Mouse (Mus musculus) embryonic facial prominence, embryonic 15.5 days (tissue): ENCODE measurements at regions not wholly inside any gene's neighbourhood (a gene's known extent, or its start where the extent isn't known, plus 50 kb on each side); places are given as distances from the start of the nearest gene placed in this dataset.
A peak's percentile ranks its signal among the peaks of the same experiment; 100 is the strongest.
"Not testable (repeated sequence)": the region's sequence is repeated elsewhere in the genome, so short reads cannot be mapped to it uniquely, and the experiment has no call there.

Source experiments
- ATAC-seq: fragments of 200-750 bp; cut with Nextera tagmentation; 2 replicates; pipeline ENCODE4 v1.8.0; 2017; ENCODE audit warnings: low read depth, moderate TSS enrichment; ENCODE audit not compliant: insufficient number of reproducible peaks, low FRiP score, low TSS enrichment
- H3K27ac ChIP-seq: fragments of 300-500 bp; sonication (generic); replicated peaks from 2 replicates; pipeline ENCODE4 v1.5.1; 2015; ENCODE audit warnings: mild to moderate bottlenecking, inconsistent platforms
- H3K27me3 ChIP-seq: fragments of 300-500 bp; sonication (generic); 2 replicates; pipeline ENCODE4 v1.6.1; 2015; ENCODE audit warnings: inconsistent platforms
- H3K36me3 ChIP-seq: fragments of 300-500 bp; sonication (generic); 2 replicates; pipeline ENCODE4 v1.6.1; 2015; ENCODE audit warnings: mild to moderate bottlenecking, inconsistent platforms
- H3K4me1 ChIP-seq: fragments of 300-500 bp; sonication (generic); 2 replicates; pipeline ENCODE4 v1.6.1; 2015; ENCODE audit warnings: inconsistent platforms
- H3K4me2 ChIP-seq: fragments of 300-500 bp; sonication (generic); replicated peaks from 2 replicates; pipeline ENCODE4 v1.6.1; 2015; ENCODE audit warnings: mild to moderate bottlenecking, inconsistent platforms
- H3K4me3 ChIP-seq: fragments of 300-500 bp; sonication (generic); replicated peaks from 2 replicates; pipeline ENCODE4 v1.5.1; 2015; ENCODE audit warnings: mild to moderate bottlenecking, inconsistent platforms
- H3K9ac ChIP-seq: fragments of 300-500 bp; sonication (generic); 2 replicates; pipeline ENCODE4 v1.6.1; 2015; ENCODE audit warnings: inconsistent platforms
- H3K9me3 ChIP-seq: fragments of 300-500 bp; sonication (generic); replicated peaks from 2 replicates; pipeline ENCODE4 v1.6.1; 2016; ENCODE audit warnings: inconsistent platforms
- WGBS: fragments of 180-500 bp; shearing (Covaris S2); methylation state at CpG from one replicate; pipeline ENCODE4 v1.1.7; 2015; 5-methylcytosine and 5-hydroxymethylcytosine counted together

DNA sequence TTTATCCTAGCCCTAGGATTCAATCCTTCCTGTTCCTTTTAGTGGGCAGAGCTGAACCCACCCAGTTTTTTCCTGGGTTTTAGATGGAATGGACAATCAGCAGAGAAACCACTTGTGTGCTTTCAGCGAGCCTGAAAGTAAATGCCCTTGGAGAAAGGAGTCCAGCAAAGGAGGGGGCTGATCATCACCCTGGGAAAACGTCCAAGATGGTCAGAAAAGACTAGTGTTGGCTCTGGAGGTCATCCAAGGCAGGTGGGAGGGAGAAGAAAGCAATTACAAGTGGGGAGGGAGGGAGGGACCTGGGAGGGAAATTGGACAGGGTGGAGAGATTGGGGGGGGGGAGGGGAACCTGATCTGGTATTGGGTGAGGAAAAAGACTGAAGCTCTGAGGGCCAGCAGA is 55.6 kb upstream of the Zfp366 start:
- H3K27ac ChIP-seq, result no peak overlapping the region

DNA sequence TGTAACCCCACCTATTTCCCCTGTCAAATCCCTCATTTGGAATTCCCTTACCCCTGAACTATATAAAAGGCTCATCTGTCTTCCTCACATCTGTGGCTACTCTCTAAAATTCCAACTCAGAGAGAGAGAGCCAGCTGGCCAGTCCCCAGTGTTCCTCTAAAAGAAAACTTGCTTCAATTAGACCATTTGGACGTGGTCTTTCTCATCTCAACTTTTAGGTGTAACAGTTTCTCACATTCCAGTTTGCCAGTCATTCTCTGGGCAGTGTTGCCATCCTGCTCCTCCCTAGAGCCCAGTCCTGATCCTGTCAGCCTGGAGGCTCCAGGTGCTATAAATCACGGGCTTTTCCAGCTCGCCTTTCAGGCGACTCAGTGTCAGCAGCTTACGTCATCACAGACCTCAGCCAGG is 56.3 kb upstream of the Zfp366 start:
- Histone ChIP-seq H3K9me3 (no peaks in the 10 kb centered on the region), H3K36me3 (no peaks in the 10 kb centered on the region), H3K4me3 (no peak overlapping the region), H3K4me1 (peaks cover 13% of the 10 kb centered on the region; the same call in 1 of the 2 replicates), H3K27me3 (no peaks in the 10 kb centered on the region), H3K9ac (no peak overlapping the region), H3K4me2 (no peak overlapping the region), H3K27ac (no peak overlapping the region)
- peak; percentile 51; the same call in 1 of the 2 replicates for ATAC-seq
- WGBS, result 51% methylated on average over 5 of the region's 5 CpGs

More for the DNA sequence above, 55.6 kb upstream of the Zfp366 start:
- WGBS, result 42% methylated on average over 2 of the region's 2 CpGs
- Histone ChIP-seq H3K36me3 (no peaks in the 10 kb centered on the region), H3K4me1 (peaks cover 10% of the 10 kb centered on the region; the same call in 1 of the 2 replicates), H3K9me3 (no peaks in the 10 kb centered on the region), H3K27me3 (no peaks in the 10 kb centered on the region), H3K4me3 (no peak overlapping the region), H3K4me2 (no peak overlapping the region), H3K9ac (no peak overlapping the region)
- ATAC-seq, result no peak

DNA sequence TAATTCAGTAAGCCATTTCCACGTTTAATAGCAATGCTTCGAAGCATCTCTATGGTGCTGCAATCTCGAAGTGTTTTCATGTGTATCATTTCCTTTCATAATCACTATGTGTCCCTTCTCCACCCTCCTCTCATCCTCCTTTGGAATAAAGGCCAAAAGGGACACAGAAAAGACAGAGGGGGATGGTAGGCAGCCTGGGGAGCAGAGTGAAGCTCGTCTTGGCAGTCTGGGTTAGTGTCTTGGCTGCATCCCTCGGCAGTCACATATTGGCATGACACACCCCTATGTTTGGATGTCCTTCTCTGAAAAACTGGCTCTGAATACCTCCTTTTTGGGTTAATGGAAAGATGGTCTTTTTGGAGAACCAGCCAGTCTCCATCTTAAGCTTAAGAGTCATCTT is 56.9 kb upstream of the Zfp366 start:
- Histone ChIP-seq H3K9ac (no peak overlapping the region), H3K36me3 (no peaks in the 10 kb centered on the region), H3K4me1 (peaks cover 13% of the 10 kb centered on the region; the same call in 1 of the 2 replicates), H3K4me3 (no peak overlapping the region), H3K27me3 (no peaks in the 10 kb centered on the region), H3K4me2 (no peak overlapping the region), H3K9me3 (no peaks in the 10 kb centered on the region), H3K27ac (no peak overlapping the region)
- no peak for ATAC-seq
- 77% methylated on average over 5 of the region's 5 CpGs for WGBS

DNA sequence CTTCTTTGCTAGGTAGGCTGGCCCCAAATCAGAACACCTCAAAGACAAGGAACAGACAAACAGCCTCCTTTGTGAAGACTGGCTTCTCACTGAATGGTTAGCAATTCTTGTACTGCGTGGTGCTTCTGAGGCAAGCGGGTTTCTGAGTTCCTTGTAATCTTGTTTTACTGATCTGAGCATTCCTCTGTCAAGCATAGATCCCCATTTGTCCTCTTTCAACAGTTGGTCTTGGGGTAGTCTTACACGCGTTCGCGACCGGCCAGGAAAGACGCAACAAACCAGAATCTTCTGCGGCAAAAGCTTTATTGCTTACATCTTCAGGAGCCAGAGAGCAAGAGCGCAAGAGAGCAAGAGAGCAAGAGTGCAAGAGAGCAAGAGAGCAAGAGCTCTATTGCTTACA is 57.7 kb upstream of the Zfp366 start:
- H3K27me3 ChIP-seq, H3K9ac ChIP-seq, H3K36me3 ChIP-seq, H3K9me3 ChIP-seq, H3K27ac ChIP-seq, H3K4me2 ChIP-seq, H3K4me3 ChIP-seq, ATAC-seq: not testable (repeated sequence)
- 95% methylated on average over 10 of the region's 10 CpGs for WGBS
- peaks cover 13% of the 10 kb centered on the region; the same call in 1 of the 2 replicates for H3K4me1 ChIP-seq

DNA sequence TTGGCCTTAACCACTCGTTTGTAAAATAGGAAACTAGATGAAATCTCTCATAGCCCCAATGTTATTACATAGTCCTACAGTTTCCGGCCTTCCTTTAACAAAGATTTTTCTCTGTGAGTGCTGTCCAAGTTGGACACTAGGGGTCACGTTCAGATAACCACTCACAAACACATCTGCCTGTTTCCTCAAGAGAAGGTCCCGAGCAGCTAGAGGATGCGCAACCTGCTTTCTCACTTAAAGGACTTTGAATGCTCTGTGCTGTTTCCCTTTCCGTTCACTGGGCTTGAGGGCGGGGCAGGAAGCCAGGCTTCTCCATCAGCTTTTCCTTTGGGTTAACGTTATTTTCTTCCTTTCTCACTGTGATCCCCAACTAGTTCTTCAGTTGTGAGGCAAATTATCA is 58.1 kb upstream of the Zfp366 start:
- H3K27me3 ChIP-seq, result no peaks in the 10 kb centered on the region
- H3K4me1 ChIP-seq, result peaks cover 13% of the 10 kb centered on the region; the same call in 1 of the 2 replicates
- no peak for ATAC-seq
- WGBS, result 75% methylated on average over 8 of the region's 8 CpGs
- H3K9me3 ChIP-seq, result no peaks in the 10 kb centered on the region
- no peak overlapping the region for H3K27ac ChIP-seq
- H3K9ac ChIP-seq, result no peak overlapping the region
- H3K4me2 ChIP-seq, result no peak overlapping the region
- H3K36me3 ChIP-seq, result no peaks in the 10 kb centered on the region
- no peak overlapping the region for H3K4me3 ChIP-seq

DNA sequence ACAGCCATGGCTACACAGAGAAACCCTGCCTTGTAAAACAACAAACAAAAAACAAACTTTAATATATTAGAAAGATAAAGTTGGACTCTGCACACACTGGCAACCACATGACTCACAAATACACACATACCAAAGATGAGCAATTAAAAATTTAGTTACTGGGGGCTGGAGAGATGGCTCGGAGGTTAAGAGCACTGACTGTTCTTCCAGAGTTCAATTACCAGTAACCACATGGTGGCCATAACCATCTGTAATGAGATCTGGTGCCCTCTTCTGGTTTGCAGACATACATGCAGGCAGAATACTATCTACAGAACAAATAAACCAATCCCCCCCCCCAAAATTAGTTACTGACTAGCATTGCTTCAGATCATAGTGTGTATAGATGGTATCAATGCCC is 58.7 kb upstream of the Zfp366 start:
- no peak for ATAC-seq
- H3K27me3 ChIP-seq, result no peaks in the 10 kb centered on the region

DNA sequence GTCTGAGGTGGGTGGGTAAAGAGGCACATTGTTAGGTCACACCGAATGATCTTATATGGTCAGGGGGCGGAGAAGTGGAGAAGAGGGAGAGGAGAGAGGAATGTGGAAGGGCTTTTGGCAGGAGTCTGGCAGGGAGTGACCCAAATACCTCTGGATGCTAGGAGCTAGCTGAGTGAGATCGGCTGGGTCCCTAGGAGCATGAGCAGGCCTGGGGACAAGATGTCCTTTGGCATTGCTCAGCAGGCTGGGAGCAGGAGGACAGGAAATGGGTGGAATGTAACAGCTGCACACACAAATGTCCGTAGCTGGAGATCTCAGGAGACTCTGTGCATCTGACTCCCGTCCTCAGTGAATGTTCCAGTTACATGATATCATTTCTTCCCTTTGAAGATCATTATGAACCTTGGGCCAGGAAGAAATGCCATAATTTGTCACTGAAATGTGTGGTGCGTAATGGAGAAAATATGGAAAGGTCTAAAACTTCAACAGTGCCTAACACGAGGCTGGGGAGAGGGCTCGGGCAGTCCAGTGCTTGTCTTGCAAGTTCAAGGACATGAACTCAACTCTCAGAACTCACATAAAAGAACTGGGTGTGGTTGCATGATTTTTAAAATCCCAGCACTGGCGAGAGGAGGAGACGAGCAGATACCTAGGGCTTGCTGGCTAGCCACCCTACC is 59.6 kb upstream of the Zfp366 start:
- no peak overlapping the region for H3K4me2 ChIP-seq
- H3K36me3 ChIP-seq, result no peaks in the 10 kb centered on the region
- peaks cover 13% of the 10 kb centered on the region; the same call in 1 of the 2 replicates for H3K4me1 ChIP-seq
- no peaks in the 10 kb centered on the region for H3K27me3 ChIP-seq
- no peaks in the 10 kb centered on the region for H3K9me3 ChIP-seq
- H3K9ac ChIP-seq, result no peak overlapping the region
- peak overlapping the region; percentile 60 for H3K27ac ChIP-seq
- WGBS, result 64% methylated on average over 10 of the region's 10 CpGs
- H3K4me3 ChIP-seq, result no peak overlapping the region
- peak; percentile 49; the same call in 1 of the 2 replicates for ATAC-seq

More for the DNA sequence above, 58.7 kb upstream of the Zfp366 start:
- H3K4me3 ChIP-seq, result no peak overlapping the region
- no peak overlapping the region for H3K27ac ChIP-seq
- H3K4me2 ChIP-seq, result no peak overlapping the region
- peaks cover 13% of the 10 kb centered on the region; the same call in 1 of the 2 replicates for H3K4me1 ChIP-seq
- no peaks in the 10 kb centered on the region for H3K9me3 ChIP-seq
- H3K36me3 ChIP-seq, result no peaks in the 10 kb centered on the region
- no peak overlapping the region for H3K9ac ChIP-seq
- 53% methylated on average over 1 of the region's 1 CpGs for WGBS

DNA sequence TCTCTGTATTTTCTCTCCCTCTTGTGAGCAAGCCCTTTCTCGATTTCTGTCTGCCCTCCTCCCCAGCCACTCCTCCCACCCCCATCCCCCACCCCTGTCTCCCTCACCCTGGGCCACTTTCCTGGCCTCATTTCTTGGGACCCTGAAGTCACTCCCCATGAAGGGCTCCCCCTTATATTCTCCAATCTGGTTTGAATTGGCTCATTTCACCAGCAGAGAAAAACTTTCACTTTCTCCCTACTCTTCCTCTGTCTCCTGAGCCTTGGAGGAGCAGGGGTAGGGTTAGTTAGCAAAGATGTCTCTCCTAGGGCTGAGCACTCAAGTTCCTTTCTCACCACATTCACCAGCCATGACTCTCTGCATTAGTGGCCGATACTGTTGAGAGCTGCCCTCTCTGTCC is 60.5 kb upstream of the Zfp366 start:
- Histone ChIP-seq H3K27ac (no peak overlapping the region), H3K36me3 (no peaks in the 10 kb centered on the region), H3K27me3 (no peaks in the 10 kb centered on the region), H3K4me1 (peaks cover 13% of the 10 kb centered on the region; the same call in 1 of the 2 replicates), H3K9me3 (no peaks in the 10 kb centered on the region), H3K4me2 (no peak overlapping the region), H3K9ac (no peak overlapping the region), H3K4me3 (no peak overlapping the region)
- WGBS, result 23% methylated on average over 2 of the region's 2 CpGs
- no peak for ATAC-seq

DNA sequence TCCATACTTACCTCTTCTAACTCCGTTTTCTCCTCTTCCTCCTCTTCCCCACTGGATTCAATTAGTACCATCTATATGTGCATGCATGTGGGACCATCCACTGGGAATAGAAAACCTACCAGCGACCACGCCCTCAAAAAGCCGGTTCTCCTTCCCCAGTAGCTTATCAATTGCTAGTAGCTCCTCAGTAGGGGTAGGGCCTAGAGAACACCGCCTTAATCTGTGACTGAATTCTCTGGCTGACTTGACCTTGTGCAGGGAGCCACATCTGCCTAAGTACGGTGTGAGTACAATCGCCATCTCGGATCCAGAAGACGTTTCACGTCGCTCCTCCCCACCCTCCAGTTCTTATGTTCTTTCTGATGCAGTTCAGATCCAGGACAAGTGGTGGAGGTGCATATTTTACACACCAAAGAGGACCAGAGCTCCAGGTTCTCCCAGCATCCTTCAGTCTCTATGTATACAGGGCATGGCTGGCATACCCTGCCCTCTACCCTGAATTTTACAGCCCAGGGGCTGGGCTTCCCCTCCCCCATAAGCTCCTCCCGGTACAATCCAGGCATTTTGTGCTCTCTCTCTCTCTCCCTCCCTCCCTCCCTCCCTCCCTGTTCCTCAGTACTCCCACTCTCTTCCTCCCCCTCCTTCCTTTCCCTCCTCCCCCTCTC is 61.0 kb upstream of the Zfp366 start:
- Histone ChIP-seq H3K27me3 (no peaks in the 10 kb centered on the region), H3K9ac (no peak overlapping the region), H3K9me3 (no peaks in the 10 kb centered on the region), H3K27ac (no peak overlapping the region), H3K4me3 (no peak overlapping the region), H3K4me2 (no peak overlapping the region), H3K36me3 (no peaks in the 10 kb centered on the region), H3K4me1 (peaks cover 13% of the 10 kb centered on the region; the same call in 1 of the 2 replicates)
- no peak for ATAC-seq
- WGBS, result 69% methylated on average over 12 of the region's 12 CpGs

DNA sequence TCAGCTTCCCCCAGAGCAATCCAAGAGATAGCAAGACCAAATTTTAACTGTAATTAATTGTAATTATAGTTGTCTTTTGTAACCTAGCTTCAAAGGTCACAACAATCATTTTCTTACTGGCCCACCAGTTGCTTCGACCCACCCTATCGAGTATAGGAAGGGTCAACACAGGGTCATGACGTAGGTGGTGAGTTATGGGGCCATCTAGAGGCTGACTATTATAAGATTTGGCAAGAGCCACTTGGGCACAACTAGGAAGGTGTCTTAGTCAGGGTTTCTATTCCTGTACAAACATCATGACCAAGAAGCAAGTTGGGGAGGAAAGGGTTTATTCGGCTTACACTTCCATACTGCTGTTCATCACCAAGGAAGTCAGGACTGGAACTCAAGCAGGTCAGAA is 62.1 kb upstream of the Zfp366 start:
- H3K9me3 ChIP-seq, ATAC-seq, H3K27ac ChIP-seq, H3K4me2 ChIP-seq, H3K27me3 ChIP-seq, H3K4me3 ChIP-seq, H3K9ac ChIP-seq, H3K36me3 ChIP-seq: not testable (repeated sequence)
- H3K4me1 ChIP-seq, result peaks cover 13% of the 10 kb centered on the region; the same call in 1 of the 2 replicates
- WGBS, result 88% methylated on average over 4 of the region's 4 CpGs

DNA sequence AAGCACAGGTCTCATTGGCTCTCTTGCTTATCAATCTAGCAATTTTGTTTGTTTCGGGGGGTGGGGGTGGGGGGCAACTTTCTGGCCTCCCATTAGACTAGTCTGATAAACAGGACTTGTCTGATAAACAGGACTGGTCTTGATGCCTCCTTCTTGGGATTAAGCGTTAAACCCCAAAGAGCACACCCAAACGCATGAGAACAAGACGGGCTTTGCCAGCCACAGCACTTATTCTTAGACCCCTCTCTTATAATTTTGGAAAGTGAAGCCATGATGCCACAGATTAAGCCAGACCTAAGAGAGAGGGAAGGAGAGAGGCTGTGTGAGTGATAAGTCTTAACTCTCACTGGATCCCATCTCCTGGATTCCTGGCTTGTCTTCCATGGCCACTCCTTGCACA is 63.5 kb upstream of the Zfp366 start:
- Histone ChIP-seq H3K36me3 (no peaks in the 10 kb centered on the region), H3K4me3 (no peak overlapping the region), H3K27ac (no peak overlapping the region), H3K9me3 (no peaks in the 10 kb centered on the region), H3K27me3 (no peaks in the 10 kb centered on the region), H3K9ac (no peak overlapping the region), H3K4me2 (no peak overlapping the region), H3K4me1 (peaks cover 13% of the 10 kb centered on the region; the same call in 1 of the 2 replicates)
- 97% methylated on average over 4 of the region's 4 CpGs for WGBS
- ATAC-seq, result no peak
